ENCODE assay signal across 16 mouse cellular contexts in genomic region chr4:98865386-98866237, GRCm38 (mm10). TPM values are rescaled to one million over a fixed set of nuclear protein-coding genes. Genes with fewer than 3 reads are reported as not detected.
A peak's percentile ranks its signal among the peaks of the same experiment; 100 is the strongest.
DNase-seq lines count a peak whose midpoint lies in the region; ATAC-seq lines count a peak whose summit lies in the region.
"Had no signal": no experiment of that assay in that cellular context is flagged by ENCODE, and none has a peak within 500 bp of the region (broad histone marks: within the 10 kb centered on the region; RNA-seq: fewer than 3 reads in every experiment).

No protein-coding gene starts in this region.

- intact Hi-C loops in heart, postnatal 10 days (cut with DNase I), result no loop called here

- peak; percentile 74 for ATAC-seq in embryonic facial prominence, embryonic 14.5 days (ENCODE audit: low read depth)
- no peak for ATAC-seq in hindbrain, embryonic 14.5 days (ENCODE audit: low FRiP score)

- DNase-seq in kidney, postnatal 10 days, result peak; percentile 53
- no peak for DNase-seq in kidney, adult 18-20 months
- peak; percentile 92 for DNase-seq in embryonic facial prominence, embryonic 14.5 days (ENCODE audit: low spot score)
- peak; percentile 14 to 46 for DNase-seq in layer of hippocampus, postnatal 25 days (ENCODE audit: extremely low spot score in 1 of 2, low spot score in 1 of 2)
- DNase-seq in right cerebral cortex, postnatal 10 days (ENCODE audit: low spot score in 2 of 2), result peak; percentile 75 to 78
- DNase-seq in hindbrain, embryonic 14.5 days (ENCODE audit: low spot score), result no peak
- no peak for DNase-seq in heart, postnatal 10 days
- DNase-seq: cerebellum, adult 8-10 months had no signal

- no peak overlapping the region; the same call in 1 of the 2 replicates for H3K9ac ChIP-seq in embryonic facial prominence, embryonic 14.5 days (ENCODE audit: low read depth, low read length)
- no peak overlapping the region for H3K9ac ChIP-seq in hindbrain, embryonic 14.5 days
- H3K9ac ChIP-seq: kidney, embryonic 15.5 days; lung, embryonic 15.5 days; neural tube, embryonic 12.5 days had no signal

- H3K27me3 ChIP-seq in embryonic facial prominence, embryonic 14.5 days (replicated peaks; ENCODE audit: control insufficient read depth, insufficient read depth, low read length), result no peaks in the 10 kb centered on the region
- no peaks in the 10 kb centered on the region for H3K27me3 ChIP-seq in hindbrain, embryonic 14.5 days (ENCODE audit: control insufficient read depth, insufficient read depth, low read length)
- H3K27me3 ChIP-seq: kidney, embryonic 15.5 days; lung, embryonic 15.5 days; neural tube, embryonic 12.5 days had no signal

- H3K4me1 ChIP-seq in embryonic facial prominence, embryonic 14.5 days (ENCODE audit: control insufficient read depth, insufficient read depth, low read length), result no peaks in the 10 kb centered on the region
- no peaks in the 10 kb centered on the region for H3K4me1 ChIP-seq in hindbrain, embryonic 14.5 days (replicated peaks; ENCODE audit: control insufficient read depth, insufficient read depth, low read length)
- H3K4me1 ChIP-seq: kidney, embryonic 15.5 days; midbrain, embryonic 10.5 days; neural tube, embryonic 12.5 days had no signal

- no peaks in the 10 kb centered on the region for H3K36me3 ChIP-seq in embryonic facial prominence, embryonic 14.5 days (ENCODE audit: control insufficient read depth, insufficient read depth, low read length)
- no peaks in the 10 kb centered on the region for H3K36me3 ChIP-seq in hindbrain, embryonic 14.5 days (replicated peaks; ENCODE audit: control insufficient read depth, insufficient read depth)
- H3K36me3 ChIP-seq: kidney, embryonic 15.5 days; lung, embryonic 15.5 days; midbrain, embryonic 10.5 days; neural tube, embryonic 12.5 days had no signal

- 44% methylated on average over 14 of the region's 14 CpGs for WGBS in embryonic facial prominence, embryonic 14.5 days
- WGBS in hindbrain, embryonic 14.5 days, result 75% methylated on average over 14 of the region's 14 CpGs

- peak overlapping the region; percentile 31 for H3K4me2 ChIP-seq in embryonic facial prominence, embryonic 14.5 days (ENCODE audit: low read depth, low read length)
- H3K4me2 ChIP-seq in hindbrain, embryonic 14.5 days (replicated peaks), result no peak overlapping the region
- H3K4me2 ChIP-seq: kidney, embryonic 15.5 days; lung, embryonic 15.5 days; neural tube, embryonic 12.5 days had no signal

- peaks cover 8% of the 10 kb centered on the region for H3K9me3 ChIP-seq in embryonic facial prominence, embryonic 14.5 days (ENCODE audit: control insufficient read depth, low read length)
- H3K9me3 ChIP-seq in hindbrain, embryonic 14.5 days (ENCODE audit: control insufficient read depth, low read length), result 0 out of 2 replicates have a peak, but pooled peaks cover 5% of the 10 kb centered on the region
- H3K9me3 ChIP-seq: lung, embryonic 15.5 days had no signal

- peak overlapping the region; percentile 81 for H3K27ac ChIP-seq in embryonic facial prominence, embryonic 14.5 days (replicated peaks; ENCODE audit: low read depth, low read length)
- no peak overlapping the region for H3K27ac ChIP-seq in hindbrain, embryonic 14.5 days
- H3K27ac ChIP-seq: kidney, embryonic 15.5 days; lung, embryonic 15.5 days; midbrain, embryonic 10.5 days; neural tube, embryonic 12.5 days had no signal

- no peak overlapping the region for H3K4me3 ChIP-seq in embryonic facial prominence, embryonic 14.5 days (ENCODE audit: low read depth, low read length)
- no peak overlapping the region for H3K4me3 ChIP-seq in hindbrain, embryonic 14.5 days (replicated peaks; ENCODE audit: low read length)
- H3K4me3 ChIP-seq: kidney, embryonic 15.5 days; lung, embryonic 15.5 days; midbrain, embryonic 10.5 days; neural tube, embryonic 12.5 days had no signal

RNA-seq across cellular contexts. Expression of gene I0C0044D17Rik, which starts 42.0 kb away (rescaled TPM):
- polyA plus RNA-seq in embryonic facial prominence, embryonic 14.5 days (2014; fragmentation: Nextera tagmentation; extraction: Ambion mirVana), result not detected in 2 replicates
- total RNA-seq in layer of hippocampus, postnatal 25 days (2021), result not detected
- not detected in 2 replicates for polyA plus RNA-seq in hindbrain, embryonic 14.5 days (2014; fragmentation: Nextera tagmentation; extraction: Ambion mirVana)
- not detected for total RNA-seq in heart, postnatal 10 days (2021)
- total RNA-seq: gastrocnemius, adult 18-20 months had no signal
- polyA plus RNA-seq: heart, embryonic 16.5 days; kidney, embryonic 15.5 days; lung, embryonic 15.5 days; midbrain, embryonic 10.5 days; neural tube, embryonic 12.5 days; small intestine, adult 2 months; testis, adult 2 months had no signal

RNA-seq across cellular contexts. Expression of gene Kank4, which starts 48.3 kb away (rescaled TPM):
- polyA plus RNA-seq in embryonic facial prominence, embryonic 14.5 days (2014; fragmentation: Nextera tagmentation; extraction: Ambion mirVana), result 2.6 and 3.1 TPM in 2 replicates
- 1 to 10 TPM; 2.4 to 2.7 TPM for total RNA-seq in layer of hippocampus, postnatal 25 days (2021)
- polyA plus RNA-seq in hindbrain, embryonic 14.5 days (2014; fragmentation: Nextera tagmentation; extraction: Ambion mirVana), result 0.95 and 1.0 TPM in 2 replicates
- total RNA-seq in heart, postnatal 10 days (2021), result 1 to 10 TPM; 1.6 to 1.9 TPM

RNA-seq across cellular contexts. Expression of gene Usp1, which starts 58.0 kb away (rescaled TPM):
- polyA plus RNA-seq in embryonic facial prominence, embryonic 14.5 days (2014; fragmentation: Nextera tagmentation; extraction: Ambion mirVana), result 95.2 and 97.5 TPM in 2 replicates
- 10 to 100 TPM; 26.8 to 27.2 TPM for total RNA-seq in layer of hippocampus, postnatal 25 days (2021)
- polyA plus RNA-seq in hindbrain, embryonic 14.5 days (2014; fragmentation: Nextera tagmentation; extraction: Ambion mirVana), result 36.1 and 39.4 TPM in 2 replicates
- total RNA-seq in heart, postnatal 10 days (2021), result 10 to 100 TPM; 24.1 to 27.2 TPM

Comparison
In these comparisons a context has a peak if more than half of its experiments do, and no peak if none do; other contexts are left out.
1. DNase-seq: peak in kidney, postnatal 10 days (single experiment), embryonic facial prominence, embryonic 14.5 days (single experiment), layer of hippocampus, postnatal 25 days (2 of 2) and right cerebral cortex, postnatal 10 days (2 of 2); none in kidney, adult 18-20 months (single experiment), hindbrain, embryonic 14.5 days (single experiment) and heart, postnatal 10 days (0 of 2).